Mouse (Mus musculus) liver, embryonic 14.5 days (tissue): ENCODE results near the gene Idnk. TPM values are rescaled to one million over a fixed set of nuclear protein-coding genes. Genes with fewer than 3 reads are reported as not detected.

Experiments used
- ATAC-seq: fragments of 200-750 bp; cut with Nextera tagmentation; 2 replicates; pipeline ENCODE4 v1.8.0; 2017; ENCODE audit warnings: moderate number of reproducible peaks, mild to moderate bottlenecking, moderate library complexity; ENCODE audit not compliant: insufficient read depth
- DNase-seq, 3 experiments: peaks; one replicate each; pipeline ENCODE4 v3.0.0-alpha.2; 2012 to 2013; ENCODE audit warnings: low read depth in 3 of 3, low spot score in 3 of 3
- H3K27ac ChIP-seq: fragments of 300-500 bp; sonication (generic); 2 replicates; pipeline ENCODE4 v1.5.1; 2014; ENCODE audit warnings: moderate library complexity, mild to moderate bottlenecking, control low read depth, inconsistent platforms
- H3K27me3 ChIP-seq: fragments of 300-500 bp; sonication (generic); 2 replicates; pipeline ENCODE4 v1.6.1; 2014; ENCODE audit warnings: mild to moderate bottlenecking, low read length, moderate library complexity; ENCODE audit not compliant: control insufficient read depth, insufficient read depth
- H3K36me3 ChIP-seq: fragments of 300-500 bp; sonication (generic); replicated peaks from 2 replicates; pipeline ENCODE4 v1.6.1; 2014; ENCODE audit warnings: low read depth; ENCODE audit not compliant: control insufficient read depth, insufficient read depth
- H3K4me1 ChIP-seq, 2 experiments: fragments of 200-500 bp in 1 of 2; fragments of 300-500 bp in 1 of 2; sonication (generic) in 1 of 2; replicated peaks; 2 replicates each; pipeline ENCODE4 v1.6.1; 2012 to 2014; ENCODE audit warnings: antibody characterized with exemption in 1 of 2, inconsistent platforms in 1 of 2, low read length in 1 of 2; ENCODE audit not compliant: control insufficient read depth in 2 of 2, insufficient read depth in 2 of 2
- H3K4me2 ChIP-seq: fragments of 300-500 bp; sonication (generic); 2 replicates; pipeline ENCODE4 v1.6.1; 2014; ENCODE audit warnings: low read depth, mild to moderate bottlenecking, control low read depth, moderate library complexity
- H3K4me3 ChIP-seq, 2 experiments: fragments of 200-500 bp in 1 of 2; fragments of 300-500 bp in 1 of 2; sonication (generic) in 1 of 2; 2 replicates each; pipeline ENCODE4 v1.5.1; 2012 to 2014; ENCODE audit warnings: low read depth in 2 of 2, low read length in 2 of 2, mild to moderate bottlenecking in 2 of 2, control low read depth in 1 of 2, inconsistent platforms in 1 of 2, moderate library complexity in 1 of 2; ENCODE audit not compliant: insufficient read depth in 1 of 2
- H3K9ac ChIP-seq: fragments of 300-500 bp; sonication (generic); replicated peaks from 2 replicates; pipeline ENCODE4 v1.6.1; 2014; ENCODE audit warnings: mild to moderate bottlenecking, control low read depth, moderate library complexity
- H3K9me3 ChIP-seq: fragments of 300-500 bp; sonication (generic); 2 replicates; pipeline ENCODE4 v1.6.1; 2016; ENCODE audit warnings: low read length, mixed read lengths; ENCODE audit not compliant: control insufficient read depth
- CTCF ChIP-seq: IDR thresholded peaks from 2 replicates; pipeline ENCODE4 v1.5.1; 2016; ENCODE audit warnings: antibody characterized with exemption, low read depth, control low read depth
- EP300 ChIP-seq: IDR thresholded peaks from 2 replicates; pipeline ENCODE4 v1.6.1; 2016; ENCODE audit warnings: antibody characterized with exemption, low read depth
- WGBS: fragments of 180-500 bp; shearing (Covaris S2); extraction: QIAGEN DNeasy Blood & Tissue Kit; methylation state at CpG from one replicate; pipeline ENCODE4 v1.1.7; 2014; ENCODE audit not compliant: insufficient replicate concordance; 5-methylcytosine and 5-hydroxymethylcytosine counted together
- polyA plus RNA-seq, 2 experiments: library from polyadenylated mRNA; depleted of rRNA in 1 of 2; stranded (reverse) in 1 of 2; unstranded in 1 of 2; fragments of >200 nt; fragmentation: Nextera tagmentation in 1 of 2; extraction: Ambion mirVana in 1 of 2; gene quantifications; 2 replicates each; pipeline versions ENCODE4 v1.2.1 to v1.2.3; 2012 to 2014

Gene Idnk
- polyA plus RNA-seq, 2 experiments: 6.9 to 17.7 TPM

GRCm38 (mm10) chr13:58202903-58203302 lies 45.5 kb downstream of the Idnk start:
- no peak overlapping the region for H3K27ac ChIP-seq
- no peak overlapping the region for H3K9ac ChIP-seq
- H3K4me2 ChIP-seq: no peak overlapping the region
- ATAC-seq: no peak
- no peak for DNase-seq
- 70% methylated on average over 1 of the region's 1 CpGs for WGBS
- H3K27me3 ChIP-seq: no peaks in the 10 kb centered on the region
- H3K9me3 ChIP-seq: no peaks in the 10 kb centered on the region
- TF ChIP-seq EP300 (no peak), CTCF (no peak)
- peaks cover 0 to 9% of the 10 kb centered on the region in 2 experiments; a peak in 2 of 4 replicates for H3K4me1 ChIP-seq
- no peaks in the 10 kb centered on the region for H3K36me3 ChIP-seq
- no peak overlapping the region for H3K4me3 ChIP-seq

GRCm38 (mm10) chr13:58204202-58204601 lies 46.8 kb downstream of the Idnk start:
- Histone ChIP-seq H3K9me3 (no peaks in the 10 kb centered on the region), H3K4me3 (no peak overlapping the region), H3K27me3 (no peaks in the 10 kb centered on the region), H3K4me2 (no peak overlapping the region), H3K9ac (no peak overlapping the region), H3K4me1 (peaks cover 0 to 9% of the 10 kb centered on the region in 2 experiments; a peak in 2 of 4 replicates), H3K36me3 (no peaks in the 10 kb centered on the region), H3K27ac (no peak overlapping the region)
- TF ChIP-seq CTCF: no peak
- no peak for TF ChIP-seq EP300
- ATAC-seq (no peak), DNase-seq (no peak)
- WGBS: 79% methylated on average over 3 of the region's 3 CpGs

GRCm38 (mm10) chr13:58204986-58205385 lies 47.5 kb downstream of the Idnk start:
- no peaks in the 10 kb centered on the region for H3K9me3 ChIP-seq
- no peak overlapping the region for H3K4me3 ChIP-seq
- TF ChIP-seq EP300: no peak
- TF ChIP-seq CTCF: no peak
- no peaks in the 10 kb centered on the region for H3K27me3 ChIP-seq
- no peak overlapping the region for H3K27ac ChIP-seq
- H3K4me1 ChIP-seq: peaks cover 0 to 11% of the 10 kb centered on the region in 2 experiments; a peak in 2 of 4 replicates
- ATAC-seq: no peak
- 26% methylated on average over 4 of the region's 4 CpGs for WGBS
- DNase-seq: no peak
- no peak overlapping the region for H3K4me2 ChIP-seq
- H3K9ac ChIP-seq: no peak overlapping the region
- H3K36me3 ChIP-seq: no peaks in the 10 kb centered on the region

GRCm38 (mm10) chr13:58206084-58206483 lies 48.6 kb downstream of the Idnk start:
- Histone ChIP-seq H3K27ac (no peak overlapping the region), H3K36me3 (no peaks in the 10 kb centered on the region), H3K9me3 (no peaks in the 10 kb centered on the region), H3K9ac (no peak overlapping the region), H3K4me3 (no peak overlapping the region), H3K4me2 (no peak overlapping the region), H3K4me1 (peaks cover 0 to 12% of the 10 kb centered on the region in 2 experiments; a peak in 2 of 4 replicates), H3K27me3 (no peaks in the 10 kb centered on the region)
- WGBS: 63% methylated on average over 4 of the region's 4 CpGs
- TF ChIP-seq CTCF (no peak), EP300 (no peak)
- DNase-seq (no peak), ATAC-seq (no peak)

GRCm38 (mm10) chr13:58210441-58210840 lies 53.0 kb downstream of the Idnk start:
- Histone ChIP-seq H3K9ac (no peak overlapping the region), H3K4me1 (peaks cover 12 to 21% of the 10 kb centered on the region in 2 experiments), H3K27me3 (no peaks in the 10 kb centered on the region), H3K27ac (no peak overlapping the region), H3K9me3 (no peaks in the 10 kb centered on the region), H3K4me2 (no peak overlapping the region), H3K4me3 (no peak overlapping the region), H3K36me3 (peaks cover 3% of the 10 kb centered on the region)
- no peak for ATAC-seq
- no peak for DNase-seq
- TF ChIP-seq EP300 (no peak), CTCF (no peak)
- 62% methylated on average over 5 of the region's 5 CpGs for WGBS
